Mouse (Mus musculus) heart, postnatal 0 days (tissue): ENCODE results near the gene Gprasp1.
"Not testable (repeated sequence)": the region's sequence is repeated elsewhere in the genome, so short reads cannot be mapped to it uniquely, and the experiment has no call there.

Source experiments
- CTCF ChIP-seq: IDR thresholded peaks from 2 replicates; pipeline ENCODE4 v1.5.1; 2016; ENCODE audit warnings: antibody characterized with exemption, control low read depth, low read depth
- EP300 ChIP-seq: IDR thresholded peaks from 2 replicates; pipeline ENCODE4 v1.6.1; 2016; ENCODE audit warnings: antibody characterized with exemption, low read depth

DNA sequence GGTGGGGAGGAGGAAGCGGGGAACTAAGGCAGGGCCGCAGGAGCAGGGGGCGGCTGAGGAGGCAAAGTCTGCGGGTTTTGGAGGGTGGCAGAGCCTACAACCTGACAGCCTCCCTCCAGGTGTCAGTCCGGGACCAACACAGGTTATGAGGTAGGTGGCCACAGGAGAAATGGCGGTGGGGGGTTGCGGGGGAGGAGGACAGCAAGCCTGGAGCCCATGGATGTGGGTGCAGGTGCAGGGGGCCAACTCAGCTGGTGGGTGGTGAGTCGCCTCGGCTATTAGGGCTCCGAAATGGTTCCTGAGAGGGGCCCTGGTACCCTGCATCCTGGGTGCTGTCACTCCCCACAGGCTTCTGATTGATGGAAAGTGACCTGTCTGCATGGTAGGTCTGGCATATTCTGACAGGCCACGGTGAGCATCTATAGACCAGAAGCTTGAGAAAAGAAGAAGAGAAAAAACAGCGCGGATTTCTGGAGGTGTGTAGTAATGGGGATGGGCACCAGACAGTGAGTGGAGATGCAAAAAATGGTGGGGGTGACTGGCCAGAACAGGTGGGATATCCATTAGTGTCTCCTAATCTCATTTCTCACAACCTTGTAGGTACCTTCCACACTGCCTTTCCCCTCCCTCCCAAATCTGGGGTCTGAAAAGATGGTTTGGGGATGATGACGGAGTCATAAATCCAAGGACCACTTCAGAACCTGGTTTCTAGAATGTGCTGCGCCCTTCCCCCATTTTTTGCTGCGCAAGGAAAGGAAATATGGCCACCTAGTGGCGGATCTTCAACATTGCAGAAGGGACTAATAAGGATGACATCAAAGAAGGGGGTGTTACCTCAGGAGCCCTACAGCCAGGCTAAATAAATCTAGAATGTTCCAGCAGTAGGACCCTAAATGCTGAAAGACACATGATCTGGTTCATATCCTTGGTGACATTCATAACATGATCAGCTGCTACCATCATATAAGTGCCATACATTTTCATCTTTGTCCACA lies 97.2 kb downstream of the Gprasp1 start:
- TF ChIP-seq CTCF, result peak; percentile 63
- not testable (repeated sequence) for TF ChIP-seq EP300
